Mouse (Mus musculus): ENCODE results near the gene H2-T22. TPM values are rescaled to one million over a fixed set of nuclear protein-coding genes. Genes with fewer than 3 reads are reported as not detected.
A peak's percentile ranks its signal among the peaks of the same experiment; 100 is the strongest.
"Not testable (repeated sequence)": the region's sequence is repeated elsewhere in the genome, so short reads cannot be mapped to it uniquely, and the experiment has no call there.

H2-T22 gene
- polyA plus RNA-seq, 1 experiment from 2014 or later, result 23.9 TPM

DNA sequence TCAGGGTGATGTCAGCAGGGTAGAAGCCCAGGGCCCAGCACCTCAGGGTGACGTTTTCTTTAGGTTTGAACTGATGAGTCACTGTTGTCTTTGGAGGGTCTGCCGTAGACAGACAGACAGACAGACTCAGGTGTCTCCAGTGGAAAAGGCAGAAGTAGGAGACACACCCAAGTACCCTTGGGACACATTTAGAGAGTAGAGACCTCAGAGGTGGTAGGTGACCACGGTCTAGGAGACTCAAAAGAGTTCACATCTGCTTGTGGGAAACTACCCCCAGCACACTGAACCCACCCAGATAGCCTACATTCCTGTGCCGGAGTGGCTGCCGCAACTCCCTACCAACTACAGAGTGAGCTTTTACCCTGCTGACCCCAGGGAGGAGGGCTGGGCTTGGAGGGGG lies 27.6 kb downstream of the H2-T22 start:
- H3K27ac ChIP-seq (ENCODE audit: low read length), result no peak overlapping the region
- WGBS, result 89% methylated on average over 5 of the region's 5 CpGs
- no peaks in the 10 kb centered on the region for H3K4me1 ChIP-seq (ENCODE audit: insufficient read depth, low read depth, low read length)
- H3K4me2 ChIP-seq (replicated peaks; ENCODE audit: low read depth, low read length), result no peak overlapping the region
- no peak overlapping the region for H3K9ac ChIP-seq (replicated peaks; ENCODE audit: low read depth)
- TF ChIP-seq EP300 (IDR thresholded peaks at IDR 0.05) (no peak), CTCF (IDR thresholded peaks at IDR 0.05) (no peak)
- no peak for DNase-seq (ENCODE audit: low spot score)
- no peaks in the 10 kb centered on the region for H3K9me3 ChIP-seq (ENCODE audit: low read length)
- no peak for ATAC-seq
- no peaks in the 10 kb centered on the region; the same call in 1 of the 2 replicates for H3K36me3 ChIP-seq (ENCODE audit: insufficient read depth, low read length)
- H3K27me3 ChIP-seq (replicated peaks; ENCODE audit: insufficient read depth, low read length), result no peaks in the 10 kb centered on the region
- H3K4me3 ChIP-seq (ENCODE audit: low read depth, low read length), result no peak overlapping the region

DNA sequence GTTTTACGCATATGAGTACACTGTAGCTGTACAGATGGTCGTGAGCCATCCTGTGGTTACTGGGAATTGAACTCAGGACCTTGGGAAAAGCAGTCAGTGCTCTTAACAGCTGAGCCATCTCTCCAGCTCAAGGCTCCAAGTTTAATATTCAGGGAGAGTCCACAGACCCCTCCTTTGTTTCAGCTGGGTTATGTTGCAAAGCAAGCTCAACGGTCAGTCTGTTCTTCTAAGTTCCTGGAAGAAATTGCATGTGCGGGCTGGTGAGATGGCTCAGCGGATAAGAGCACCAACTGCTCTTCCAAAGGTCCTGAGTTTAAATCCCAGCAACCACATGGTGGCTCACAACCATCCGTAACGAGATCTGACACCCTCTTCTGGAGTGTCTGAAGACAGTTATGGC lies 38.1 kb downstream of the H2-T22 start:
- H3K9ac ChIP-seq (replicated peaks; ENCODE audit: low read depth); H3K4me1 ChIP-seq (ENCODE audit: insufficient read depth, low read depth, low read length); H3K36me3 ChIP-seq (ENCODE audit: insufficient read depth, low read length); DNase-seq (ENCODE audit: low spot score); H3K4me2 ChIP-seq (replicated peaks; ENCODE audit: low read depth, low read length); H3K4me3 ChIP-seq (ENCODE audit: low read depth, low read length); ATAC-seq; H3K9me3 ChIP-seq (ENCODE audit: low read length); H3K27ac ChIP-seq (ENCODE audit: low read length); H3K27me3 ChIP-seq (replicated peaks; ENCODE audit: insufficient read depth, low read length): not testable (repeated sequence)
- WGBS, result 88% methylated on average over 7 of the region's 7 CpGs

GRCm38 (mm10) chr17:36003331-36003730 lies 39.2 kb downstream of the H2-T22 start:
- Histone ChIP-seq H3K9ac (replicated peaks; ENCODE audit: low read depth) (no peak overlapping the region), H3K4me2 (replicated peaks; ENCODE audit: low read depth, low read length) (no peak overlapping the region), H3K4me3 (ENCODE audit: low read depth, low read length) (no peak overlapping the region), H3K27me3 (replicated peaks; ENCODE audit: insufficient read depth, low read length) (no peaks in the 10 kb centered on the region), H3K9me3 (ENCODE audit: low read length) (no peaks in the 10 kb centered on the region), H3K4me1 (ENCODE audit: insufficient read depth, low read depth, low read length) (no peaks in the 10 kb centered on the region), H3K36me3 (ENCODE audit: insufficient read depth, low read length) (no peaks in the 10 kb centered on the region), H3K27ac (ENCODE audit: low read length) (no peak overlapping the region)
- no peak for ATAC-seq
- WGBS, result 87% methylated on average over 7 of the region's 7 CpGs
- TF ChIP-seq EP300 (IDR thresholded peaks at IDR 0.05) (no peak), CTCF (IDR thresholded peaks at IDR 0.05) (no peak)
- DNase-seq (ENCODE audit: low spot score), result no peak

GRCm38 (mm10) chr17:36001966-36002365 lies 40.6 kb downstream of the H2-T22 start:
- Histone ChIP-seq H3K4me2 (replicated peaks; ENCODE audit: low read depth, low read length) (no peak overlapping the region), H3K4me1 (ENCODE audit: insufficient read depth, low read depth, low read length) (no peaks in the 10 kb centered on the region), H3K9me3 (ENCODE audit: low read length) (no peaks in the 10 kb centered on the region), H3K27me3 (replicated peaks; ENCODE audit: insufficient read depth, low read length) (no peaks in the 10 kb centered on the region), H3K36me3 (ENCODE audit: insufficient read depth, low read length) (no peaks in the 10 kb centered on the region), H3K9ac (replicated peaks; ENCODE audit: low read depth) (no peak overlapping the region), H3K27ac (ENCODE audit: low read length) (no peak overlapping the region), H3K4me3 (ENCODE audit: low read depth, low read length) (no peak overlapping the region)
- TF ChIP-seq CTCF (IDR thresholded peaks at IDR 0.05) (no peak), EP300 (IDR thresholded peaks at IDR 0.05) (no peak)
- WGBS, result 91% methylated on average over 6 of the region's 6 CpGs
- no peak for ATAC-seq
- DNase-seq (ENCODE audit: low spot score), result no peak

DNA sequence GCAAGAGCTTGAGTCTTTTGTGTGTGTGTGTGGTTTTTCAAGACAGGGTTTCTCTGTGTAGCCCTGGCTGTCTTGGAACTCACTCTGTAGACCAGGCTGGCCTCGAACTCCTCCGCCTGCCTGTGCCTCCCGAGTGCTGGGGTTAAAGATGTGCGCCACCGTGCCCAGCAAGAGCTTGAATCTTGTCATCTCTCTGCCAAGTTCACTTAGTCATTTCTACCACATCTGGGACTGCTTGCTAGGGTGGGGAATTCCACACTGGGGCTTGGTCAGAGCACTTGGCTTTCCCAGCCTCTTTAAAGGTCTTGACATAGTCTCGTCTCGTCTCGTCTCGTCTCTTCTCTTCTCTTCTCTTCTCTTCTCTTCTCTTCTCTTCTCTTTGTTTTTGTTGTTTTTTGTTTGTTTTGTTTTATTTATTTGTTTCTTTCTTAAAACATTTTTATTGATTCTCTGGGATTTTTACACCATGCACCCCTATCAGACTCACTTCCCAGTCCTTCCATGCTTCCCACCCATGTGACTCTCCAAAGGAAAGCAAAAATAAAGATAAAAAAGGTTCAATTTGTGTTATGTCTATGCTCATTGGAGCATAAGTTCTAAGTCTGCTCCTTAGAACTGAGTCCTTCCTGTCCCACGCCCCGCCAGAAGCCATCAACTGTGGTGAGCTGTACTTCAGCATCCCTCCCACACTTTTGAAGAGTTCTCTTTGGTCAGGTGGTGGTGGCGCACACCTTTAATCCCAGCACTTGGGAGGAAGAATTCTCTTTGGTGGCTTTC lies 41.2 kb downstream of the H2-T22 start:
- WGBS, result 80% methylated on average over 12 of the region's 12 CpGs
- no peaks in the 10 kb centered on the region for H3K9me3 ChIP-seq (ENCODE audit: low read length)
- H3K27me3 ChIP-seq (replicated peaks; ENCODE audit: insufficient read depth, low read length), result no peaks in the 10 kb centered on the region
- H3K9ac ChIP-seq (replicated peaks; ENCODE audit: low read depth), result no peak overlapping the region
- H3K4me3 ChIP-seq (ENCODE audit: low read depth, low read length), result no peak overlapping the region
- ATAC-seq (no peak), DNase-seq (ENCODE audit: low spot score) (no peak)
- no peak for TF ChIP-seq EP300 (IDR thresholded peaks at IDR 0.05)
- TF ChIP-seq CTCF (IDR thresholded peaks at IDR 0.05), result no peak
- no peak overlapping the region for H3K4me2 ChIP-seq (replicated peaks; ENCODE audit: low read depth, low read length)
- no peaks in the 10 kb centered on the region for H3K4me1 ChIP-seq (ENCODE audit: insufficient read depth, low read depth, low read length)
- H3K27ac ChIP-seq (ENCODE audit: low read length), result no peak overlapping the region
- no peaks in the 10 kb centered on the region for H3K36me3 ChIP-seq (ENCODE audit: insufficient read depth, low read length)

DNA sequence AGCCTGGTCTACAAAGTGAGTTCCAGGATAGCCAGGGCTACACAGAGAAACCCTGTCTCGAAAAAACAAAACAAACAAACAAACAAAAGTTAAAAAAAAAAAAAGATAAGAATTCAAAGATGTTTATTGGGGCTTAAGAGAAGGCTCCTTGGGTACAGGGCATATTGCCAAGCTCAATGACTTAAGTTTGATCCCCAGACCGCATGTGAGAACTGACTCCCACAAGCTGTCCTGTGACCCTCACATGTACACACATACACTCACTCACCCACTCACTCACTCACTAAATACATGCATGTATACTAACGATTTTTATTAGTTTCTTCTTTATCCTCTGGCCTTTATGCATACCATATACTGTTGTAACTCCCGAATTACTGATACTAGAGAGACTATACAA lies 42.2 kb downstream of the H2-T22 start:
- Histone ChIP-seq H3K4me2 (replicated peaks; ENCODE audit: low read depth, low read length) (no peak overlapping the region), H3K9ac (replicated peaks; ENCODE audit: low read depth) (no peak overlapping the region), H3K36me3 (ENCODE audit: insufficient read depth, low read length) (no peaks in the 10 kb centered on the region), H3K4me3 (ENCODE audit: low read depth, low read length) (no peak overlapping the region), H3K9me3 (ENCODE audit: low read length) (no peaks in the 10 kb centered on the region), H3K27me3 (replicated peaks; ENCODE audit: insufficient read depth, low read length) (no peaks in the 10 kb centered on the region), H3K4me1 (ENCODE audit: insufficient read depth, low read depth, low read length) (no peaks in the 10 kb centered on the region), H3K27ac (ENCODE audit: low read length) (no peak overlapping the region)
- TF ChIP-seq EP300 (IDR thresholded peaks at IDR 0.05), result no peak
- no peak for TF ChIP-seq CTCF (IDR thresholded peaks at IDR 0.05)
- WGBS, result 70% methylated on average over 4 of the region's 4 CpGs
- DNase-seq (ENCODE audit: low spot score) (peak; percentile 7), ATAC-seq (no peak)
